Mouse (Mus musculus) E14TG2a.4 (cell line): ENCODE results near the gene Sult6b1.

Experiments used
- CTCF ChIP-seq: conservative IDR thresholded peaks from 2 replicates; pipeline ENCODE4 v1.5.1; 2014; ENCODE audit warnings: low read length
- NANOG ChIP-seq: IDR thresholded peaks from 2 replicates; pipeline ENCODE4 v1.6.1; 2014; ENCODE audit warnings: borderline replicate concordance, low read length, mixed read lengths

- no peak for TF ChIP-seq CTCF
- TF ChIP-seq NANOG = no peak
Measured at GRCm38 (mm10) chr17:78836056-78836455, 70.7 kb downstream of the Sult6b1 start.
